Mouse (Mus musculus) forebrain, embryonic 11.5 days (tissue): ENCODE measurements around the gene Egln1. TPM values are rescaled to one million over a fixed set of nuclear protein-coding genes. Genes with fewer than 3 reads are reported as not detected.

Experiments
- ATAC-seq: fragments of 200-750 bp; cut with Nextera tagmentation; replicated peaks from 2 replicates; pipeline ENCODE4 v1.8.0; 2017; ENCODE audit warnings: moderate TSS enrichment; ENCODE audit not compliant: low FRiP score
- DNase-seq: peaks from one replicate; pipeline ENCODE4 v3.0.0-alpha.2; 2017; ENCODE audit warnings: low spot score
- H3K27ac ChIP-seq: fragments of 300-500 bp; sonication (generic); 2 replicates; pipeline ENCODE4 v1.5.1; 2014; ENCODE audit warnings: low read depth, low read length
- H3K27me3 ChIP-seq: fragments of 300-500 bp; sonication (generic); 2 replicates; pipeline ENCODE4 v1.6.1; 2014; ENCODE audit warnings: mild to moderate bottlenecking, low read length, mixed read lengths; ENCODE audit not compliant: control insufficient read depth, insufficient read depth
- H3K36me3 ChIP-seq: fragments of 300-500 bp; sonication (generic); 2 replicates; pipeline ENCODE4 v1.6.1; 2014; ENCODE audit warnings: mild to moderate bottlenecking, low read length, moderate library complexity, mixed read lengths; ENCODE audit not compliant: control insufficient read depth, insufficient read depth
- H3K4me1 ChIP-seq: fragments of 300-500 bp; sonication (generic); replicated peaks from 2 replicates; pipeline ENCODE4 v1.6.1; 2014; ENCODE audit warnings: low read length, mixed read lengths; ENCODE audit not compliant: control insufficient read depth, insufficient read depth
- H3K4me2 ChIP-seq: fragments of 300-500 bp; sonication (generic); 2 replicates; pipeline ENCODE4 v1.6.1; 2014; ENCODE audit warnings: low read depth, mild to moderate bottlenecking, low read length, moderate library complexity, mixed read lengths; ENCODE audit not compliant: severe bottlenecking
- H3K4me3 ChIP-seq: fragments of 300-500 bp; sonication (generic); 2 replicates; pipeline ENCODE4 v1.5.1; 2014; ENCODE audit warnings: low read depth, low read length
- H3K9ac ChIP-seq: fragments of 300-500 bp; sonication (generic); 2 replicates; pipeline ENCODE4 v1.6.1; 2014; ENCODE audit warnings: low read length
- H3K9me3 ChIP-seq: fragments of 300-500 bp; sonication (generic); 2 replicates; pipeline ENCODE4 v1.6.1; 2016; ENCODE audit warnings: low read length, mixed read lengths; ENCODE audit not compliant: control insufficient read depth
- whole genome bisulfite sequencing: fragments of 180-500 bp; shearing (Covaris S2); extraction: QIAGEN DNeasy Blood & Tissue Kit; methylation state at CpG from one replicate; pipeline ENCODE4 v1.1.7; 2014; 5-methylcytosine and 5-hydroxymethylcytosine counted together
- polyA plus RNA-seq: library from polyadenylated mRNA; unstranded; fragments of >200 nt; fragmentation: Nextera tagmentation; extraction: Ambion mirVana; gene quantifications from 2 replicates; pipeline ENCODE4 v1.2.1, GENCODE M21; 2014

The Egln1 gene
- polyA plus RNA-seq, 1 experiment from 2014 or later = 20.7 TPM

GRCm38 (mm10) chr8:124936699-124937098, 12.4 kb downstream of the Egln1 start:
- 98% methylated on average over 10 of the region's 10 CpGs for WGBS
- no peaks in the 10 kb centered on the region for H3K36me3 ChIP-seq
- DNase-seq = no peak
- H3K9ac ChIP-seq = no peak overlapping the region
- H3K27ac ChIP-seq = no peak overlapping the region
- no peak overlapping the region for H3K4me3 ChIP-seq
- no peak overlapping the region for H3K4me2 ChIP-seq
- H3K4me1 ChIP-seq = no peaks in the 10 kb centered on the region
- H3K9me3 ChIP-seq = no peaks in the 10 kb centered on the region
- ATAC-seq = no peak
- H3K27me3 ChIP-seq = no peaks in the 10 kb centered on the region

- H3K4me2 ChIP-seq = no peak overlapping the region
- no peak overlapping the region for H3K27ac ChIP-seq
- ATAC-seq (no peak), DNase-seq (no peak)
- H3K9me3 ChIP-seq = no peaks in the 10 kb centered on the region
- no peaks in the 10 kb centered on the region for H3K27me3 ChIP-seq
- H3K9ac ChIP-seq = no peak overlapping the region
- 86% methylated on average over 5 of the region's 5 CpGs for WGBS
- H3K36me3 ChIP-seq = no peaks in the 10 kb centered on the region; the same call in 1 of the 2 replicates
- H3K4me1 ChIP-seq = no peaks in the 10 kb centered on the region
- H3K4me3 ChIP-seq = no peak overlapping the region
Measured at GRCm38 (mm10) chr8:124935116-124935515, 14.0 kb downstream of the Egln1 start.

- H3K9me3 ChIP-seq = no peaks in the 10 kb centered on the region
- no peak overlapping the region for H3K4me2 ChIP-seq
- H3K27ac ChIP-seq = no peak overlapping the region
- DNase-seq (no peak), ATAC-seq (no peak)
- no peak overlapping the region for H3K4me3 ChIP-seq
- 90% methylated on average over 3 of the region's 3 CpGs for WGBS
- H3K36me3 ChIP-seq = no peaks in the 10 kb centered on the region; the same call in 1 of the 2 replicates
- no peaks in the 10 kb centered on the region for H3K27me3 ChIP-seq
- no peaks in the 10 kb centered on the region for H3K4me1 ChIP-seq
- no peak overlapping the region for H3K9ac ChIP-seq
Measured at GRCm38 (mm10) chr8:124932435-124932834, 16.7 kb downstream of the Egln1 start.

GRCm38 (mm10) chr8:124930649-124931048, 18.5 kb downstream of the Egln1 start:
- Histone ChIP-seq H3K9me3 (no peaks in the 10 kb centered on the region), H3K27me3 (no peaks in the 10 kb centered on the region), H3K4me2 (no peak overlapping the region), H3K9ac (no peak overlapping the region), H3K4me3 (no peak overlapping the region), H3K36me3 (no peaks in the 10 kb centered on the region; the same call in 1 of the 2 replicates), H3K27ac (no peak overlapping the region), H3K4me1 (no peaks in the 10 kb centered on the region)
- no peak for DNase-seq
- 88% methylated on average over 4 of the region's 4 CpGs for WGBS
- ATAC-seq = no peak

- Histone ChIP-seq H3K27ac (no peak overlapping the region), H3K9ac (no peak overlapping the region), H3K36me3 (no peaks in the 10 kb centered on the region; the same call in 1 of the 2 replicates), H3K4me1 (no peaks in the 10 kb centered on the region), H3K27me3 (no peaks in the 10 kb centered on the region), H3K4me3 (no peak overlapping the region), H3K9me3 (no peaks in the 10 kb centered on the region), H3K4me2 (no peak overlapping the region)
- DNase-seq = no peak
- WGBS = 97% methylated on average over 13 of the region's 13 CpGs
- no peak for ATAC-seq
Measured at GRCm38 (mm10) chr8:124930086-124930485, 19.0 kb downstream of the Egln1 start.

- Histone ChIP-seq H3K4me1 (no peaks in the 10 kb centered on the region), H3K27ac (no peak overlapping the region), H3K36me3 (no peaks in the 10 kb centered on the region; the same call in 1 of the 2 replicates), H3K27me3 (no peaks in the 10 kb centered on the region), H3K4me2 (no peak overlapping the region), H3K9me3 (no peaks in the 10 kb centered on the region), H3K4me3 (no peak overlapping the region), H3K9ac (no peak overlapping the region)
- DNase-seq (no peak), ATAC-seq (no peak)
- 92% methylated on average over 11 of the region's 11 CpGs for WGBS
Measured at GRCm38 (mm10) chr8:124929006-124929405, 20.1 kb downstream of the Egln1 start.

GRCm38 (mm10) chr8:124926351-124926771, 22.8 kb downstream of the Egln1 start:
- H3K27ac ChIP-seq = no peak overlapping the region
- H3K4me1 ChIP-seq = no peaks in the 10 kb centered on the region
- no peaks in the 10 kb centered on the region for H3K9me3 ChIP-seq
- no peaks in the 10 kb centered on the region; the same call in 1 of the 2 replicates for H3K36me3 ChIP-seq
- no peaks in the 10 kb centered on the region for H3K27me3 ChIP-seq
- no peak for DNase-seq
- ATAC-seq = no peak
- no peak overlapping the region for H3K4me2 ChIP-seq
- H3K4me3 ChIP-seq = no peak overlapping the region
- WGBS = 92% methylated on average over 10 of the region's 10 CpGs
- no peak overlapping the region for H3K9ac ChIP-seq

GRCm38 (mm10) chr8:124925544-124926266, 23.4 kb downstream of the Egln1 start:
- WGBS = 89% methylated on average over 14 of the region's 14 CpGs
- DNase-seq = no peak
- ATAC-seq = no peak
- no peak overlapping the region for H3K4me2 ChIP-seq
- no peak overlapping the region for H3K4me3 ChIP-seq
- H3K4me1 ChIP-seq = no peaks in the 10 kb centered on the region
- H3K9me3 ChIP-seq = no peaks in the 10 kb centered on the region
- no peaks in the 10 kb centered on the region for H3K27me3 ChIP-seq
- H3K9ac ChIP-seq = no peak overlapping the region
- no peaks in the 10 kb centered on the region; the same call in 1 of the 2 replicates for H3K36me3 ChIP-seq
- no peak overlapping the region for H3K27ac ChIP-seq
